Mouse (Mus musculus): ENCODE results near the gene Bmp6.

Bmp6 gene

DNA sequence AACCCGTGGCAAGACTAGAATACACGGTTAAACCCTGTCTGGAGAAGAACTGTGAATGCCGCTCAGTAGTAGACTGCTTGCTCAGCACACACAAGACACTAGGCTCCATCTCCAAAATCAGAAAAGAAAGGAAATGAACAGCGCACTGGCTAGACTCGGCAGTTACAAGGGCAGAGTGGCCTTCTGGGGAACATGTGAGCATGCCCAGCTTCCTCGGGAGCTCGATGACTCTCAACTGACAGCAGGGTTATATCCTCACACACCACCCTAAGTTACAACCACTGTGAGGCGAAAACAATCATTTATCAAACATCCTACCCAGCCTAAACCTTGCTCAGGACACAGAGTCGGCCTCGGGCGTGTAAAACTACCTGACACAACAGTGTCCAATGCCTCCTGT, 175.4 kb downstream of the Bmp6 start:
- no peak for DNase-seq

DNA sequence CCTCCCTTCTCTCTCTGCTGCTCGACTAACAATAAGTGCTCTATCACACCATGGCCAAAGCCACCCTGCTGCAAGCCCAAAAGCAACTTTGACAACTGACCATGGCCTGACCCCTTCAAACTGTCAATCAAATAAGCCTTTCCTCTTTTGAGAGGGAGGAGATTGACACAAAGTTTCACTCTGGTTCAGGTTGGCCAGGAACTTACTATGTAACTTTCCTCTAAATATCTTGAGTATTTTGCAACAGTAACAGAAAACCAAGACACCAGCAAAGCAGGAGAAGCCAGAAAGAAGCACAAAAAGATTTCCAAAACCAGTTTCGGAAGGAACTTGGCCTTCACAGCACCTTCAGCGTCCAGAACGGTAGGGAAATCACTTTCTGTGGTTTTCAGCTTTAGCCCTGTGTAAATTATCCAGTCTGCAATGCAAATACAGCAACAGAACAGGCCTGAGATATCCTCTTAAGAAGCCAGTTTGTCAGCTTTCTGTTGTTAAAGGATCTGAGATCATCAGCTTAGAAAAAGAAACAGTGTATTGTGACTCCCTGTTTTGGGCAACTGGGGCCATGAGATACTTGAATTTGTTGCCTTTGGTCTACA, 177.2 kb downstream of the Bmp6 start:
- no peak for DNase-seq

DNA sequence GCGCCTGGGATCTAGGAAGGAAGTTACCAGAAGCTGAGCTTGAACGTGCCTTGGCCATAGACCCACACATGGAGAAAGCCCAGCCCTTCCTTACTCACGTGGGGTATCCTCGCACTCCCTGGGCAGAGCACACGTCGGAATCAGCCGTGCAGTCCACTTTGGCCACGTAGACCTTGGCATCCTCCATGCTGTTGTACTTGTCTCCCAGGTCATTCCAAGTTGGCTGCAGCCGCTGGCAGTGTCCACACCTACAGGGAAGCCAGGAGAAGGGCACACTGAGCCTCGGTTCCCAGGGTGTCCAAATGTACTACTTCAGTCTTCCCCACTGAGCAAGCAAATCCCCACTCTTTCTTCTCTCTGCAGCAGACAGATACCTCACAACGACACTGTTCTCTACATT, 178.3 kb downstream of the Bmp6 start:
- no peak for DNase-seq

DNA sequence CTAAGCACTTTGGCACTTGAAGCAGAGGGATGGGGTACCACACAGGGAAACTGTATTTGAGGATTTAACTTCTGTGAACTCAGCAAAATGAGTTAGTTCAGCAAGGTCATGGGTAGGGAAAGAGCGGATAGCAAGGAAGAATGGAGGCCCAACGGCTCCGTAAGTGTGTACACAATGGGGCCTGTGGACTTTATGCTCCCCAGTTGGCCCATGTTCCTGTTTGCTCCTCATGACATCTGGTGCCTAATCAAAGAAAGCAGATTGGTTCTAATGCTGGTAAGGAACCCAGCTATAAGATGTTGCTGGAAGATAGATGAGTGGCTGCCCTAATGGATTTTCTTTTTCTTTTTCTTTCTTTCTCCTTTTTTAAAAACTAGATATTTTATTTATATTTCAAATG, 180.4 kb downstream of the Bmp6 start:
- DNase-seq = no peak

DNA sequence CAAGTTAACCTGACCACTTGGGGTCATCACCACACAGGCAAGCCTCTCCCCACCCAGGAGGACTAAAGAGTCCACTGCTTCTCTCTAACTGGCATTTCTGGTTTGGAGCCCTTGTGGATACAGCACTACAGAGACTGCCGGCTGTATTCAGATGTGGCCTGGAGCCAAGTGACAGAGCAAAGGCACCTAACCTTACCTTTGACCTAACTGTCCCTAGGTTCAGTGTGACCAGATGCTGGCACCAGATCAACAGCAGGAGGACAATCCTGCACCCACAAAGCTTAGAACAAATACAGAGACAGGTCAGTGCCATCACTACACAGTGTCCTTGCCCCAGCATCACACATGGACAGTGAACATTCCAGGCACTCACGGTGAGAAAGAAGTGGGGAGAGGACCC, 181.2 kb downstream of the Bmp6 start:
- no peak for DNase-seq

DNA sequence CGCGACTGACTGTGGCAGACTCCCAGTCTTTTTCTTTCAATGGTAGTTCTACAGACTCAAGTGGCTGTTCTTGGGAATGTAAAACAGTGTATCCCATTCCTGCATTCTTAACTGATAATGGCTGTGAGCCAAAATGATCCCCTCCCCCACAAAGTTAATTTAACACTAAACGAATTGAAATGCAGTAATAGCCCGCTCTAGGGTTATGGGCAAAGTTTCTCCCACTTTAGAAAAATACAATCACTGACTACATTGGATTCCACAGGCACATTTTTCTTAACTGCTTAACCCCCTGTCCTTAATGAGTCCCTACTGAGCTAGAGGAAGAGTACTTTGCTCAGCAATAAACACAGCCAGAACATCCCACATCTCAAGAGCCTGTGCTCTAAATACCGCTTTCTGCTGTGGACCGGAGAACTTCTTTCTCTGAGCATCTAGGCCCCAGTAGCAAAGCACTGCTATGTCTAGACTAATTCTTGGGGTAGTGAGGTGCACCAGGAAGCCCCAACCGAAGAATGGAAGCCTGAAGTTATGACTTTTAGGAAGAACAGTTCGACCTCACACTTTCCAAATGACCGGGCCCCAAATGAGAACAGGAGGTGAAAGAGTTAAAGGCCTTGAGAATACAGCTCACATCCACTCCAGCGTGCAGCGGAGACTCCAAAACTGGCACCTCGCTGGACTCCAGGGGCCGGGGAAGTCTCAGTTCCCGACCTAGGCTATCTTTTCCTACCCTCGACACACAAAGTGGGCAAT, 182.3 kb downstream of the Bmp6 start:
- DNase-seq = no peak

DNA sequence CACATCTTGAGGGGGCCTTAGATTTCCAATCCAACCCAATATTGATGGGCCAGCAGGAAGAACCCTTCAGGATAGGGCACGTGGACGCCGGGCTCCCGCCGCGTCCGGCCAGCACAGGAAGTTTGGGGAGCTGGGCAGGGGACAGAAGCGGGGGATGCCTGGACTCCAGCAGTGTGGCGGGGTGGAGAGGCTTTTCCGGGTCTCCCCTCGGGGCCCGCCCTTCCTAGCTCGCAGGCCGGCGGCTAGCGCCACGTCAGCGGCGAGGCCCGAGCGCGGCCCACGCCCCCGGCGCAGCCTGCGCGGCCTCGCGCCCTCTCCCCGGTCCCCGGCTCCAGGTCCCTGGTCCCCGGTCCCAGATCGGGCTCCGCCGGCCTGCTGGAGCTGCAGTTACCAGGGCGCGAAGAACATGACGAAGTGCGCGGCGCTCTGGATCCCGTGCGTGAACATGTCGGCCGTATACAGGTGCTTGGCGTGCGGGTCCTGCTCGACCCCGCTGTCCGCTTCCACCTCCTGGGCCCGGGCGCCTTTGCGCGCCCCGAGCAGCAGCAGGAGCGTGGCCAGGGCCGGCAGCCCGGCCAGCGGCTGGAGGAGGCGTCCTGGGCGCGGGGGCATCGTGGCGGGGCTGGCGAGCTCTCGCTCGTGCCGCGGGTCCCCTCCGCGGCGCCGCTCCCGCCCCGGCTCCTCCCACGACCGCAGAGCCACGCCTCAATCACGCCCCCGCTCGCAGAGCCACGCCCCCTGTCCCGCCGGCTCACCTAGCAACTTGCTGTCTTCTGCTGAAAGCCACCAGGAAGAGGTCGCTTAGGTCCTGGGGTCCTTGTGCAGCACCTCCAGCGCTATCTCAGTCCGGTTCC, 183.1 kb downstream of the Bmp6 start:
- DNase-seq = peak; percentile 90 to 96

DNA sequence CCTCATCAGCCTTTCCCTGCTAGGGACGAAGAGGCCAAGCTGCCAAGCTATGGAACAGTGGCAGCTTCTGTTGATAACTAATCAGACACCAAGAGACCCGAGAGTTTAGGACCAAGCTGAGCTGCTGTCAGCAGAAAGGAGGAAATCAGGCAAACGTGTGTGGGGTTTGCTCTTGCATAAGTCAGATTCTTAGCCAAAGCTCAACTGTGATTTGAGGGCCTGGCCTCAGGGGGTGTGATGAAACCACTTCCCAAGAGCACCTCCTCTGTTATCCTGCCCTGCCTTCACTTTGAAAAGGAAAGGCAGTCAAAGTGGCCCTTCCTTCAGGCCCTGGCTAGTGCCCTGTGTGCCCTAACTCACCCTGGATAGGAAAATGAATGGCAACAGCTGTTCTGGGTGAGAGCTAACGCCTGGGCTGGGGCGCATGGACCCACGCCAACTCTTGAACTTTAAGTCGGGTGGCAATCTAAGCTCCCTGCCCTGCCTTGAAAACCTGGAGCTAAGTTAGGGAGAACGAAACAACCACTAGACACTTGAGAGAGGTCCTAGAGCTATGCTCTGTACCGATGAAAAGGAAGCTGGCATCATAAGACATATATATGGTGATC, 183.9 kb downstream of the Bmp6 start, which contains the start of gene Txndc5:
Txndc5 (minus strand) TSS at position 138 of the 608 bp plus-strand sequence.
- no peak for DNase-seq

DNA sequence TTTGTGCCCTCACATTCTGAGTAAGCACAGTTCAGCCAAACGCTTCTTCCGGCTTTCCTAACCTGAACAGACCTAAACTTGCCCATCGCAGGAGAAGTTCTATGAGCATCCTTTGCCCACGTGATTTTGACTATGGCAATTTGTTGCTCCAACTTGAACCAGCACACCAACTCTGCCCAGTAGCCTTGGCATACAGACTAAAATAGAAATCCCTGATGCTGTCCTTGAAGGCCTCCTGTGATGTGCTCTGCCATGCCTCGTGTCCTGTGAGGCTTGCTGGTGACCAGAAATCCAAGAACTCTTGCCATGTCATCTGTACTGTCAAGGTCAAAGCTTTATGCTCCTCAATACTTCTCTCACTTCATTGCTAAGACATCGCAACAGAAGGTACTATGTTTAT, 184.7 kb downstream of the Bmp6 start:
- no peak for DNase-seq

DNA sequence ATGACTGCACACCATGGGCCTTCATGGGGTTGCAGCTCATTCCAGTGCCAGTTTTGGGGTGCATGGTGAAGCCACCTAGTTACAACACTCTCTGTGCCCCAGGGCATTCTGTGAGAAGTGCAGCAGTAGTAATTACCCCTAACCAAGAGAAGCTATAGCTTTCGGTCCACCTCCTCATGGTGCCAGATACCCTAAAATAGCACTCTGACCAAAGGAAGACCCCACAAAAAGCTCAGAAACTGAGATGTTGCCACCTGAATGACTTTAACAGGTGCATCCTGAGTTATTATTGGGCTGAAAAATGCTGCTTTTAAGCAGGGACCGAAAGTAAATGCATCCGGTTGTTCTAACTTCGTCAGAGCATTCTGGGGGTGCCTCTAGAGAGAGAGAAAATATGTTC, 186.6 kb downstream of the Bmp6 start:
- DNase-seq = no peak

DNA sequence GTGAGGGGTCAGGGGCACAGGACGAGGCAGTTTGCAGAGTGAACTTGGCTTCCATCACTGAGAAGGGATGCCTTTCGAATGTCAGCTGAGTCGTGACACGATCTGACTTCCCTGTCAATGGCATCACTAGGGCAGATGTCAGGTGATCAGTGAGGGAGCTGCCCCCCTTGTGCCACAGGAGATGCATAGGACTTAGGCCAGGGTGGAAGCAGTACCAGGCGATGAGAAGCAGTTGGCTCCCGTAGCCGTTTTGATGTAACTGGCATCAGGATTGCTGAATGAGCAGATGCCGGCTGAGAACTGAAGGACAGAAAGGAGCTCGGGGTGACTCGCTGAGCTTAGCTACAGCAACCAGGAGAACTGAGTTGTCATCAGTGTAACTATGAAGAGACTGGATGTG, 188.6 kb downstream of the Bmp6 start:
- no peak for DNase-seq

DNA sequence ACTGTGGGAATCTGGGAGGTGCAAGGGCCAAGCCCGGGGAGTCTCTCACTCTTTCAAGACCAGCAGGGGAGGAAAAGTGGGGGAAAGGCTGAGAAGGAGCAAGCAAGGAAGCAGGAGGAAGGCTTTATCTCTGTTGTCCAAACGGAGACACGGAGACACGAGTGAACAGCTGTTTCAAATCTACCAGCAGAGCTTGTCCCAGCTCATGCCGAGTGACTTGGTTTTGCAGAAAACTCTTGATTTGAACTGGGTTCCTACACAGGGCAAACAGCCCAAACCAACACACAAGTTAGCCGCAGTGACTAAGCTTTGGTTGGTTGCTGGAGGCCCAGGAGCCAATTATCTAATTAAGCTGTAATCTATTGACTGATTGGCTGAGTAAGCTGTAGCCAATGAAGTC, 189.1 kb downstream of the Bmp6 start:
- DNase-seq = no peak

DNA sequence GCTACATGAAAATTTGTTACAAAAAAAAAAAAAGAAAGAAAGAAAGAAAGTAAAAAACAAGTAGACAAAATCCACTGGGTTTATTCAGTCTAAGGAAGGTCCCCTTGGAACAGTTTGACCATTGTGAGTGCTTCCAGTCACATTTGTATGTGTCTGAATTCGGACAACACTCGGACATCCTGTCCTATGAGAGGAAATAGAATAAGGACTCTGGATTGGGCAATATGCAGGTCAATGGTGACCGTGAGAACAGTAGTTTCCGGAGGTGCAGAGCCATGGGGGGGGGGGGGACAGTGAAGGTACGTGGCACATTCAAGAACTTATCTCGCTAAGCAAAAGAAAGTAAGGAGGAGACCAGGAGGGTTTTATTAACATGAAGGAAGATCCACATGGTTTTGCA, 189.8 kb downstream of the Bmp6 start:
- DNase-seq = no peak

DNA sequence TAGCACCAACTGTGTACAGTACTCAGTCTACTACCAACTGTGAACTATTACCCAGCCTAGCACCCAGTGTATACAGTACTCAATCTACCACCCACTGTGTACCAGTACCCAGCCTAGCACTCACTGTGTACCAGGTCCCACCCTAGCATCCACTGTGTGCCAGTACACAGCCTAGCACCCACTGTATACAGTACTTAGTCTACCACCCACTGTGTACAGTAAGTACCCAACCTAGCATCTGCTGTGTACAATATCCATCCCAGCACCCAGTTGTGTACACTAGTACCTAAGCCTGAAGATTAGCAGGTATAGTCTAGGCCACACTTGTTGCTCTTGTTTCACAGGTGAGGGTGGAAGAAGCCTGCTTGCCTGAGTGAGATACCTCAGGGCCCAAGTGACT, 192.6 kb downstream of the Bmp6 start:
- no peak for DNase-seq

DNA sequence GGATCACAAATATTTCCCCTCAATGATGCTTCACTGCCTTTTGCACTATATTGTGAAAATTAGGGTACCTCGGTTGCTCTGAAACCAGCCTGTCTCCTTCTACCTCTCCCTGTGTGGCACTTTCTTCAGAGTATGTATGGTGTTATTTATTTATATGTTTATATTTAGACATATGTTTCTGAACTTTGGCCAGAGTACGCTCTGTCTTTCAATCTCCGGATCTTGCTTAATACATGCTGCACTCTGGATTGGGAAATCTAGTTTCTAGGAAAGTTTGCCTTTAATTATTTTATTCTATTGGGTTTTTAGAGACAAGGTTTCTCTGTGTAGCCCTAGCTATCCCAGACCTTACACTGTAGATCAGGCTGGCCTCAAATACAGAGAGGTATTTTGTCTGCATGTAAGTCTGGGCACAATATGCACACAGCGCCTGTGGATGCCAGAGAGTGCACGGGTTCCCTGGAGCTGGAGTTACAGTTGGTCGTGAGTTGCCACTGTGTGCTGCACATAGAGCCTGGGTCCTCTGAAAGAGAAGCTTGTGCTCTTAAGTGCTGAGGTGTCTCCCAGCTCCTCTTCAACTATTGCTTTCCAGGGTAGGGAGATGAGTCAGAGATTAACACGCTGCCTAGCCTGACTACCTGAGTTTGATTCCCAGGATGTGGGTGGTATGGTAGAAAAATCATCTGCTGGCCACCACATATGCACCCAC, 194.4 kb downstream of the Bmp6 start:
- DNase-seq = no peak

DNA sequence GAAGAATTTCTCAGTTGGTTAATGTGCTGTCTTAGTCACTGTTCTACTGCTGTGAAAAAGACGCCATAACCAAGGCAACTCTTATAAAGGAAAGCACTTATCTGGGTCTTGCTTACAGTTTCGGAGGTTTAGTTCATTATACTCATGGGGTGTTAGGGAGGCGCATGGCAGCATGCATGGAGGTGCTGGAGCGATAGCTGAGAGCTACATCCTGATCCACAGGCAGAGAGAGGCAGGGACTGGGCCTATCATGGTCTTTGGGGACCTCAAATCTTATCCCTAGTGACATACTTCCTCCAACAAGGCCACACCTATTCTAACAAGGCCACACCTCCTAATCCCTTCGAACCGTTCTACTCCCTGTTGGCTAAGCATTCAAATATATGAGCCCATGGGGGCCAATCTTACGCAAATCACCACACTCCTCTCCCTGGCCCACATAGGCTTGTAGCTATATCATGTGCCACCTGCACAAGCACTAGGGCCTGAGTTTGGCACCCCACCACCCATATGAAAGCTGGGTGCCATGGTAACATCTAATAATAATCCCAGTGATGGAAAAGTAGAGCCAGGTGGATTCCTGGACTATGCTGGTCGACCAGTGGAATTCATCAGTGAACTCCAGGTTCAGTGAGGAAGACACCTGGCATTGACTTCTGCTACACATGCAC, 198.7 kb downstream of the Bmp6 start:
- no peak for DNase-seq

DNA sequence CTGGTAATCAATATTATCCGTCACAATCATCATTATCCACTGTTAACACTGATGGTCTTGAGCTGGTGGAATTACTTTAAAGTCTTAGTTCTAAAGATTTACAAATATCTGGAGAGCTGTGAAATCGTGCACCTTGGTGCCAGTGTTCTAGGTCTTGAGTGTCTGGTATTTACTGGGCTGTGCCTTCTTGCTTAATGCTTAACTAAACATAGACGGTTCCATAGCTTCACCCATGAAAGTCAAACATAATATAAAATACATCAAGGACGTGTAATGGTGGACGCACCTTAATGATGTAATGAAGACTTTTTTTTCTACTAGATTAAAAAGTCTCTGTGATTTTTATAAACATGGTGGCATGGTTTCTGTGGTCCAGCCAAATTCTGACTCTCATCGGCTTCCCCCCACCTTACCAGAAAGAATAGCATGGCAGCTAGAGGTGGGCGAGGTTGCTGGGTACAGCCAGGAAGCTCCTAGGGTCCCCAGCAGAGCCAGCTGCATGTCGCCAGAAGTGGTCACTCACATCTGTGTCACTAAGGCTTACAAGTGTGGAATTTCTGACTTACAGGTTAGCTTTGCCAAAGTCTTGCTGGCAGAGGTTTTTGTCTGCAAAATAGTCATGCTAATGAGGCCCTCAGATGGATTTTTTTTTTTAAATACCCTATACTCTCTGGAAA, 200.0 kb downstream of the Bmp6 start:
- no peak for DNase-seq

DNA sequence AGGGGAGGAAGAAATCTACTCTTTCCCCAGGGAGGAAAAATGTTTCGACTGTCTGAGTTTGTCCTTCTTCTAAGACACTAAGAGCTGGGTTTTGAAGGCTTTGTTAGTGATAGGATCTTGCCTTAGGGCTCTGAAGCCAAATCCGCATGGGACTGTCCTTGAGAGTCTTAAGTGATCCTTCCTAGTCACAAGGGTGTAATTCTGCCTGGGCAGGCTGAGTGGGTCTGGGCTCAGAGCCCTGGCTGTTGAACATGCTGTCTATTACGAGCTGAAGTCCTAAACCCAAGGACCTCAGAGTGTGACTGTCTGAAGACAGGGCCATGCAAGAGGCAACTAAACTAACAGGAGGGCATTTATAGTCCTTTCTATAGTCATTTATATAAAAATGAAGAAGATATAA, 200.6 kb downstream of the Bmp6 start:
- no peak for DNase-seq

DNA sequence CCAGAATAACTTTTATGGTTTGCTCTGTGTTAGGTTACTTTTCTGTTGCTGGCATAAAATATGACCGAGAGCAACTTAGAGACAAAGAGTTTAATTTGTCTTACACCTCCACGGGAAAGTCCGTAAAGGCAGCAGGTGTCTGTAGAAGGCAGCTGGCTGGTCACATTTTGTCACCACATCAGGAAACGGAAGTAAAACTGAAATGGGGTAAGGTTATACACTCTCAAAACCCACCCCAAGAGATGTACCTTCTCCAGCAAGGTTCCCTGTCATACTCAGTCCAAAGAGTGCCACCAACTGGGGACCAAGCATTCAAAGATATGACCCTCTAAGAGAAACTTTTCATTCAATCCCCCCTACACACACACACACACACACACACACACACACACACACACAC, 201.8 kb downstream of the Bmp6 start:
- DNase-seq = no peak

DNA sequence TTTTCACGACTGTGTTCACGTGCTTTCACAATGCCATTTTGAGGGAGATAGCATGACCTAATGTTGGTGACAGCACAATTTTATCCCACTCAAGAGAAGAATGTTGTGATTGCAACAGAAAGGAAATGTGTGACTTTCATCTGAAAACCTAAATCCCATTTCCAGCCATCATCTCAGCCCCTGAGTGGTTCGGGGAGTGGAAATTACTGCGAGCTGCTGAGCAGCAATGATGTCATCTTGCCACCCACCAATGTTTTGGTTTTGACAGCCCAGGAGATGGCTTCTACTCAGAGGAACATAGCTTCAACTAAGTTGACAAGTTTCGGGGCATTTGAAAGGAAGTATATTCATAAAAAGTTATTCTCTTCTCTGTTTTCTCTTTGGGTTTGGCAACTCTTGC, 202.8 kb downstream of the Bmp6 start:
- DNase-seq = no peak

DNA sequence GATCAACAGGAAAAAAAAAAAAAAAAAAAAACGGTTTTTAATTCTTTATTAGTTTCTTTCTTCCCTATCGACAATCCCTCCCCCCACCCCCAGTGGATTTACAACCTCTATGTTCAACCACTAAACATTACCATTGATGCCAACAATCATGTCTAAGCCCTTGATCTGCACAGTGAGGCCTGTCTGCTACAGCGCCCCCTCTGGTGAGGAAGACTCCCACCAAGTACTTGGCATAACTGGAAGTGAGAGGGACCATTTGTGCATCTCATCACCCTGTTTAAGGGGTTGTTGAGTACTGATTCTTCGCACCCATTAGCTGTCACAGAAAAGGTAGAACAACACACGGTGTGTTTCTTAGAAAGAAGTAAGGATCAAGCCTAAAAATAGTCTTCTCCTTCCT, 203.8 kb downstream of the Bmp6 start:
- DNase-seq = no peak

Data from spleen, adult 18-20 months (tissue).